Mouse (Mus musculus) gastrocnemius, postnatal 14 days (tissue): ENCODE measurements around the gene Agps. TPM values are rescaled to one million over a fixed set of nuclear protein-coding genes. Genes with fewer than 3 reads are reported as not detected.

Experiments used
- DNase-seq: peaks from one replicate; pipeline ENCODE4 v3.0.0; 2021; ENCODE audit warnings: mixed read lengths
- intact Hi-C: fragments of 180-260 bp; cut with DNase I; formaldehyde crosslinking; loops from one replicate; pipeline ENCODE4 v1.15.1; 2025; ENCODE audit warnings: low total_unique reads
- long read RNA-seq, 2 experiments: library from polyadenylated mRNA; stranded (forward); transcript quantifications; one replicate each; pipeline ENCODE4 v2.0.0; 2021
- total RNA-seq, 2 experiments: library from RNA; stranded (reverse); gene quantifications; 2 replicates each; pipeline ENCODE4 v1.2.3; 2021

Agps gene
- 10 to 100 TPM; 23.0 to 25.9 TPM for total RNA-seq
- long read RNA-seq, experiment 1, full-length matches to known transcripts, result 12 of 13 reads
- long read RNA-seq, experiment 1, partial matches to known transcripts, result 0 of 13 reads
- long read RNA-seq, experiment 1, other reads (novel, unspliced or antisense), result 1 of 13 reads
- long read RNA-seq, experiment 2, full-length matches to known transcripts, result 25 of 33 reads
- long read RNA-seq, experiment 2, partial matches to known transcripts, result 7 of 33 reads
- long read RNA-seq, experiment 2, other reads (novel, unspliced or antisense), result 1 of 33 reads

- DNase-seq, result peak; percentile 85
- intact Hi-C loops, result no loop called here
Observed at GRCm38 (mm10) chr2:75831881-75832633, at the start of gene Agps. Gene Agps (plus strand): TSS chr2:75832177.

- intact Hi-C loops, result loop anchor here (10.0 kb wide), 3 partner anchors 59 to 179 kb away; no protein-coding TSS in a partner anchor
- peak; percentile 37 for DNase-seq
Observed at GRCm38 (mm10) chr2:75786075-75786474, 45.9 kb upstream of the Agps start.

GRCm38 (mm10) chr2:75788511-75788910 is 43.5 kb upstream of the Agps start:
- intact Hi-C loops, result loop anchor here (10.0 kb wide), 3 partner anchors 56 to 176 kb away; no protein-coding TSS in a partner anchor

GRCm38 (mm10) chr2:75789959-75790523 is 41.9 kb upstream of the Agps start:
- DNase-seq, result no peak
- intact Hi-C loops, result loop anchor here (10.0 kb wide), 3 partner anchors 55 to 175 kb away; no protein-coding TSS in a partner anchor

More at GRCm38 (mm10) chr2:75788511-75788910, 43.5 kb upstream of the Agps start:
- no peak for DNase-seq

GRCm38 (mm10) chr2:75791561-75792308 is 40.2 kb upstream of the Agps start:
- no peak for DNase-seq
- intact Hi-C loops, result no loop called here

- intact Hi-C loops, result no loop called here
- peak; percentile 23 for DNase-seq
Observed at GRCm38 (mm10) chr2:75792377-75793203, 39.4 kb upstream of the Agps start.

GRCm38 (mm10) chr2:75796181-75796580 is 35.8 kb upstream of the Agps start:
- intact Hi-C loops, result no loop called here
- no peak for DNase-seq

- no peak for DNase-seq
- intact Hi-C loops, result no loop called here
Observed at GRCm38 (mm10) chr2:75798434-75798970, 33.5 kb upstream of the Agps start.

GRCm38 (mm10) chr2:75805767-75806166 is 26.2 kb upstream of the Agps start:
- DNase-seq, result no peak
- intact Hi-C loops, result no loop called here

- intact Hi-C loops, result no loop called here
- no peak for DNase-seq
Observed at GRCm38 (mm10) chr2:75806891-75807290, 25.1 kb upstream of the Agps start.

- no peak for DNase-seq
- intact Hi-C loops, result no loop called here
Observed at GRCm38 (mm10) chr2:75807460-75807859, 24.5 kb upstream of the Agps start.

GRCm38 (mm10) chr2:75814880-75815279 is 17.1 kb upstream of the Agps start:
- intact Hi-C loops, result no loop called here
- no peak for DNase-seq

GRCm38 (mm10) chr2:75815521-75815920 is 16.5 kb upstream of the Agps start:
- intact Hi-C loops, result no loop called here
- DNase-seq, result no peak

- intact Hi-C loops, result no loop called here
Observed at GRCm38 (mm10) chr2:75816673-75817072, 15.3 kb upstream of the Agps start.

GRCm38 (mm10) chr2:75818719-75819118 is 13.3 kb upstream of the Agps start:
- intact Hi-C loops, result no loop called here

More at GRCm38 (mm10) chr2:75816673-75817072, 15.3 kb upstream of the Agps start:
- no peak for DNase-seq

GRCm38 (mm10) chr2:75819796-75820195 is 12.2 kb upstream of the Agps start:
- DNase-seq, result no peak
- intact Hi-C loops, result no loop called here

More at GRCm38 (mm10) chr2:75818719-75819118, 13.3 kb upstream of the Agps start:
- DNase-seq, result no peak

GRCm38 (mm10) chr2:75821971-75822751 is 9.8 kb upstream of the Agps start:
- intact Hi-C loops, result no loop called here
- DNase-seq, result no peak

GRCm38 (mm10) chr2:75823736-75824135 is 8.2 kb upstream of the Agps start:
- no peak for DNase-seq
- intact Hi-C loops, result no loop called here
